Mouse (Mus musculus): ENCODE results near the gene Ehbp1.

Gene Ehbp1

GRCm38 (mm10) chr11:22286371-22286872, 55.7 kb downstream of the Ehbp1 start:
- no peak for DNase-seq (ENCODE audit: low read depth, low spot score)

- DNase-seq (ENCODE audit: low read depth, low spot score) = no peak
Measured at GRCm38 (mm10) chr11:22276656-22277055, 65.4 kb downstream of the Ehbp1 start.

DNA sequence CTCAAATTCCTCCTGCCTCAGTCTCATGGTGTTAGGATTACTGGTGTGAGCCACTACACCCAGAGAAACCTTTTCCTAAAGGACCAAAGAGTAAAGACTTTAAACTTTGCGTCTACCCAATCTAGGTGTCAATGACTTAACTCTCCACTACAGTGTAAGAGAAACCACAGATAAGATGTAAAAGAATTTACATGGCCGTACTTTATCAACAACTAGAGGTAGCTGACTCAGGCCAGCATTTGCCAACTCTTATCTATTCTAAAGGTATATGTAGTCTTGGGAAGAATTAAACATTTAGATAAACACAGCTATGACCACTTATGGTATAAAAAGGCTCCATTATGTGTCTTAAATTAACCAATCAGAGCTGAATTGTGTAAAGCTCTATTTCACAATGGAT, 67.9 kb downstream of the Ehbp1 start:
- DNase-seq (ENCODE audit: low read depth, low spot score) = no peak

DNA sequence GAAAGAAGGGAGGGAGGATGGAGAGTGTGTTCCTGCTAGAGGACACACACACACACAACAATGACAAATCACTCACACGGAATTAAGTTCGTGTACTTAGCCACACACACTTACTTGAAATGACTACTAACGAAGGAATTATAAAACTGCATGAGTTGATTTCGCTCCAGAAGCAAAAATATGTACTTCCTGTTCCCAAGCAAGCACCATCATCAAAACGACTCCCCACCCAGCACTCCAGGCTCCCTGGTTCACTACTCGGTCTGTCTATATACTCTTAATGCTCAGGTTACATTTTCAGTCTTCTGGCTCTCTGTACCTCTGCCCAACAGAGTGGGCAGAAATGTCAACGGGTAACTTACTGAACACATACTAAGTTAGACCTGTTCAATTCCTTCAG, 68.7 kb downstream of the Ehbp1 start:
- no peak for DNase-seq (ENCODE audit: low read depth, low spot score)

DNA sequence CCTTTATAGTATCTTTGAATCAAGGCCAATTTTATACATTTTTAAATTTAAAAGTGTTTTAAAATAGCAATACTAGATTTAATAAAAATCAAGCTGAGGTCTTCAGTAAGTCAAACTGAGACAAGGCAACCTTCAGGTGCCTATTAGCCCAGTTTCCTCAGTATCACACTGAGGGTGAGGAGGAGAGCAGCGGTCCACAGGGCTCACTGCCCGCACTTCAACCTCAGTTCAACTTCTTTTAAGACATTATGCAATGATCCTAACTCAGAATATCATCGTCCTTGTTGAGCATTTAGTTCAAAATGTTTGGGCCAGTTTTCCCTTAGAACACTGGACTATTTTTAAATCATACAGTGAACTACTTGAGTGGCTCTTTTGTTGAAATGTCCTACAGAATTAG, 70.2 kb downstream of the Ehbp1 start:
- no peak for DNase-seq (ENCODE audit: low read depth, low spot score)

- DNase-seq (ENCODE audit: low read depth, low spot score) = no peak
Measured at GRCm38 (mm10) chr11:22269643-22270042, 72.4 kb downstream of the Ehbp1 start.

- DNase-seq (ENCODE audit: low read depth, low spot score) = no peak
Measured at GRCm38 (mm10) chr11:22269173-22269572, 72.9 kb downstream of the Ehbp1 start.

GRCm38 (mm10) chr11:22267014-22267413, 75.1 kb downstream of the Ehbp1 start:
- no peak for DNase-seq (ENCODE audit: low read depth, low spot score)

DNA sequence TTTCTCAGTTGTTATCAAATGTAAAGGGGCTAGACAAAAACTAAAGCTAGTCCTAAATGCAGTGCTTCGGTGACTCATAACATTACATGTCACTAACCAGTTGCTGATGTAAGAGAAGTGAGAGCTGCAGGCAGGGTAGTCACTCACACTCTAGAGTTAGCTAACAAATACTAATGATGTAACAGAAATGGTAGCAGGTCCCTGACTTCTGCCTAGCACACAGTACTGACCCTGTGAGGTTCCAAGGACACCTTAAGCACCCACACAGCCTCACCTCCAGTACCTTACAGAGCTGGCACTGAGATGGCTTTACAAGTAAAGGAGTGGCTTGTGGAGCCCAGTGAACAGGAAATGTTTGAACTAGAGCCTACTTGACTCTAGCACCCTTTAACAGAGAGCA, 86.7 kb downstream of the Ehbp1 start:
- no peak for DNase-seq (ENCODE audit: low read depth, low spot score)

- DNase-seq (ENCODE audit: low read depth, low spot score) = no peak
Measured at GRCm38 (mm10) chr11:22249363-22249762, 92.7 kb downstream of the Ehbp1 start.

DNA sequence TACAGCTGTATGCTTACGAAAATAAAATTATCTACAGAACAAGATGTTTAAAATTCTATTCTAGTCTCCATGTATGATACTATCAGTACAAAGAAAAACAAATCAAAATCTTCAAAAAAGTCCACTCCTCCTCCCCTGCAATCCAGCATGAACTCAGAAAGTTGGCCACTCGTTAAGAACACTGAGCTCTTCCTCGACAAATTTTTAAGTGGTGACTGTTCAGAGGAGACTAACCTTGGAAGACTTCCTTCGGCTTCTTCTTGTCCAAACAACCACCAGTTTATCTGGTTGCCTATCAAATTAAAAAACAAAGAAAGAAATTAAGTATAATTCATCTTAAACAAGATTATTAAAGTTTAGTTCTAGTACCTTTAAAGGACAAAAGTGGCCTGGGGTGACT, 94.4 kb downstream of the Ehbp1 start:
- no peak for DNase-seq (ENCODE audit: low read depth, low spot score)

DNA sequence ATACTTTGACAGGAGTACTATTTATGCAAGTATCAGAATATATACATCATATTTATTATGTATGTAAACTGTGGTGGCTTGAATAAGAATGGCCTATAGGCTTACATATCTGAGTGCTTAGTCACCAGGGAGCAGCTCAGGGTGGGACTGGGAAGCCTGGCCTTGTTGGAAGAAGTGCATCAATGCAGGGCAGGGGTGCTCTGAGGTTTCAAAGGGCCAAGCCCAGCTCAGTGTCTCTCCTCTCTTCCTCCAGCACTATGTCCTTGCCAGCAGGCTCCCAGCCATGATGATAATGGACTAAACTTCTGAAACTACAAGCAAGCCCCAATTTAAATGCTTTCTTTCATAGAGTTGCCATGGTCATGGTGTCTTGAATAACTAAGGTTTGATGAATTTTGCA, 95.0 kb downstream of the Ehbp1 start:
- no peak for DNase-seq (ENCODE audit: low read depth, low spot score)

DNA sequence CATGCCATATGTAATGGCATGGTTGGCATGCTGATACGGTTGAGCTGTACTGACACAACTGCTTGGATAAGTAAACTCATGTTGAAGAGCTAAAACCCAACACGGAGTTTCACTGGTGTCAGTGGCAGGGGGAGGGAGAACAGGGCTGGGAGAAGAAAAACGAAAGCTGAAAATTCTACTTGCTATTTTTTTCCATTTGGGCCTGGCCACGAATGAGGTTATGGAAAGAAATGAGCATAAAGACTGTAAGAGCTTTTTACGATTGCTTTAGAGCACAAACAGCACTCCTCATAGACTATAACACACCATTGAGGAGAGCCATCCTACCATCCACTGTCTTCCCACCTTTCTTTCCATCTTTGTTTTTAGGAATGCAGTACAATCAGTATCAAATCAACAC, 106.5 kb downstream of the Ehbp1 start:
- no peak for DNase-seq (ENCODE audit: low read depth, low spot score)

DNA sequence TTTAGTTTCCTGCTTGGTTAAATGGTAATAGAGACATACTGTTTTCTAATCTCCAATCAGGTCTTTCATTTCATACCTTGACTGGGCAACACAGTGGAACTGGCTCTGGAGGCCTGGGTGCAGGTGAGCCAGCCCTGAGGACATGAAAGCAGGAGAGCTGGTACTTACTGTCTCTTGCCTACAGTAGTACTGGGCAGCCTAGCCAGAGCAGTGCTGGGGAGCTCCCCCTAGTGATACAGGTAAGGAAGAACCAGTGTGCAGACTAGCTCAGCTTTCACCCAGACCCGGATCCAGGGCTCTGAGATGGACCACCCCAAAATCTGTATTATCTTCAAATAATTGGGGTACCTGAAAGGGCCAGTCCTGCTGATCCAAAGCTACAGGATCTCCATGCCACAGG, 107.4 kb downstream of the Ehbp1 start:
- no peak for DNase-seq (ENCODE audit: low read depth, low spot score)

DNA sequence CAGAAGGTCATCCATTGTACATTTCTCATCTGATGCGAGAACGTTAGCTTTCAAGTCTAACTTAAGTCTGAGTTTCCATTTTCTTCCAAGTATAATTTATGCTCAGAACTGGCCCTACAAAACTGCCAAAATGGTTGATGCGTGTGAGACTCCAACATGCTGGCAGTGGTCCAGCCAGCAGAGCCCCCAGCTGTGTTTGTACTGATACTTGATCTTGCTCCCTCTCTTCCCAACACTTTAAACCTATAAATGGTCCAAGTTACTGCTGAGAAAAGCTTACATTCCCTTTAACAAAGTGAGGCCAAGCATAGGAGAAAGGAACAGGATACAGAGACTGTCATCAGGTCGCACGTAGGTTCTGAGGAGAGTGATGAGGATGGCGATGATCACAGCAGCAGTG, 111.2 kb downstream of the Ehbp1 start:
- no peak for DNase-seq (ENCODE audit: low read depth, low spot score)

DNA sequence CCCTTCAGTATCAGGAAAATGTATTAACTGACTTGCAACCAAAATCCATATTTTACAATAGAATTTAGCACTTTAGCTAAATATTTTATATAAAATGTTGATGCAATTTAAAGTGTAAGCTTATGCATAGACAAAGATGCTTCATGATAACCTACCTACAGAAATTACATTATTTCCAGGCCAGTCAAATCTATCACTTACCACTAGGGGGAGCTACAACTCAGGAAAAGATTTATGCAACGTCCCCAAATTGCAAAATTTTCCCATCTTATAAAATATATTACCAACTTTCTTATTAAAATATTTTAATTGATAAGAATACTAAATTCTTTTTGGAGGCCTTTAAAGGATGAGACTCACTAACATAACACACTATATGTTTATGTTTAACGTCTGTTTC, 116.5 kb downstream of the Ehbp1 start:
- DNase-seq (ENCODE audit: low read depth, low spot score) = peak; percentile 25

GRCm38 (mm10) chr11:22218222-22218621, 123.9 kb downstream of the Ehbp1 start:
- DNase-seq (ENCODE audit: low read depth, low spot score) = no peak

- no peak for DNase-seq (ENCODE audit: low read depth, low spot score)
Measured at GRCm38 (mm10) chr11:22216941-22217340, 125.2 kb downstream of the Ehbp1 start.

DNA sequence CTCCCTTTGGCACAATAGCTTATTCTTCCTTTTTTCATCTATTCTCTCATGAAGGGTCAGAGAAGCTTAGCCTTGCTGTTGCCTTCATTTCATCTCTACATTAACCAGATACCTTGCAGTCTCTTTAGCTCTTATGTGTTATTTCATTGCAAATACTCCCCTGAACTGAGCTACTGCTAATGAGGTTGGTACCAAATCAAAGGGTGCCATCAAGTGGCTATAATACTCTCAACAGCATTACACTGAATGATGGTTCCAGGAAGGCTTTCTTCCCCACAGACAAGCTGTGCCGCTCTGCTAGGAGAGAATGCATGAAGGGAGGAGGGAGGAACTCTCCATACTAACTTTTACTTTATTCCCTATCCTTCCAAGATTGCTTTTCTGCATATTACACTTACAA, 135.5 kb downstream of the Ehbp1 start:
- DNase-seq (ENCODE audit: low read depth, low spot score) = no peak

- DNase-seq (ENCODE audit: low read depth, low spot score) = no peak
Measured at GRCm38 (mm10) chr11:22206191-22206590, 135.9 kb downstream of the Ehbp1 start.

DNA sequence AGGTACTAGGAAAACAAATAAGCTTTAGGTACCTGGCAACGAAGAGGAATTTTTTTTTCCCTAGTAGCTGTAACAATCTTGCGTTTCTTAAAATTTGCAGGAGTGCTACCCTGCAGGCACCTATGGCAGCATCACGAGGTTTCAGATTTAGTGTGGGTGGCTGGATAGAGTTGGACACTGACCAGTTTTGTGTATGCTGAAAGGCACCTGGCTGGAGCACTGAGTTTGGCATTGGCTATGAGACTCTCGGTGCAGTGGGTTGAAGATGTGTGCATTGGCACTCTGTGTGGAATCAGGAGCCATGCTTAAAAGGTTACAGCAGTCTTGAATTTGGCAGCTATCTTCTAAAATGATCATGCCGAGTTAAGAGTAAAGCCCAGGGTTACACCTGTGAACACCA, 138.7 kb downstream of the Ehbp1 start:
- DNase-seq (ENCODE audit: low read depth, low spot score) = no peak

GRCm38 (mm10) chr11:22201125-22201524, 141.0 kb downstream of the Ehbp1 start:
- DNase-seq (ENCODE audit: low read depth, low spot score) = no peak

DNA sequence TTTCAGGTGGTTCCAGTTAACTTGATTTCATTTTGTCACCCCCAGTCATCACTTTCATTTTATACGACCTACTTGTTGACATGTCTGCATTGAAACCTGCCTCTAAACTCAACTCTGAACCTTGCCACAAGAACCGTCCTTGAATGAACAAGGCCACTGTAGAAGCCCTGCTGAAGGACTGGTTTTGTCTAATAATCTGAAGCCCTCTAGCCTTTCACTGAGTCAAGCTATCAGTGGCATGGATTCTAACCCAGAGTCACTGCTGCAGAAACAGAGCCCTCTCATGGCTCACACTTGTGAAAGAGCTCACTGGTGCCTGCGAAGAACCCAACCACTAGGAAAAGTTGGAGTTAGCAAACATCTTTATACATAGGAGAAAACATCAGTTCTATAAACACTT, 142.2 kb downstream of the Ehbp1 start:
- DNase-seq (ENCODE audit: low read depth, low spot score) = no peak

- DNase-seq (ENCODE audit: low read depth, low spot score) = no peak
Measured at GRCm38 (mm10) chr11:22198406-22198805, 143.7 kb downstream of the Ehbp1 start.

- DNase-seq (ENCODE audit: low read depth, low spot score) = no peak
Measured at GRCm38 (mm10) chr11:22197935-22198334, 144.2 kb downstream of the Ehbp1 start.

All from c-Kit-negative CD71-positive TER-119-positive erythroid progenitor cells, embryonic 14.5 days (primary cell).